Mouse (Mus musculus) stomach, postnatal 0 days (tissue): ENCODE results near the gene Actg1. TPM values are rescaled to one million over a fixed set of nuclear protein-coding genes. Genes with fewer than 3 reads are reported as not detected.
A peak's percentile ranks its signal among the peaks of the same experiment; 100 is the strongest.

Experiments used
- ATAC-seq: fragments of 200-750 bp; cut with Nextera tagmentation; 2 replicates; pipeline ENCODE4 v1.8.0; 2017; ENCODE audit not compliant: low FRiP score, low TSS enrichment
- DNase-seq: peaks from one replicate; pipeline ENCODE4 v3.0.0-alpha.2; 2016; ENCODE audit warnings: low spot score
- H3K27ac ChIP-seq: fragments of 300-500 bp; sonication (generic); replicated peaks from 2 replicates; pipeline ENCODE4 v1.5.1; 2014; ENCODE audit warnings: mild to moderate bottlenecking, control low read depth
- H3K27me3 ChIP-seq: fragments of 300-500 bp; sonication (generic); 2 replicates; pipeline ENCODE4 v1.6.1; 2014; ENCODE audit warnings: low read length; ENCODE audit not compliant: control insufficient read depth, insufficient read depth
- H3K36me3 ChIP-seq: fragments of 300-500 bp; sonication (generic); 2 replicates; pipeline ENCODE4 v1.6.1; 2014; ENCODE audit warnings: low read length, mixed read lengths; ENCODE audit not compliant: control insufficient read depth, insufficient read depth
- H3K4me1 ChIP-seq: fragments of 300-500 bp; sonication (generic); replicated peaks from 2 replicates; pipeline ENCODE4 v1.6.1; 2014; ENCODE audit warnings: antibody characterized with exemption; ENCODE audit not compliant: control insufficient read depth, insufficient read depth
- H3K4me2 ChIP-seq: fragments of 300-500 bp; sonication (generic); replicated peaks from 2 replicates; pipeline ENCODE4 v1.6.1; 2014; ENCODE audit warnings: low read depth, mild to moderate bottlenecking, control low read depth, moderate library complexity
- H3K4me3 ChIP-seq: fragments of 300-500 bp; sonication (generic); 2 replicates; pipeline ENCODE4 v1.5.1; 2014; ENCODE audit warnings: low read depth, low read length, control low read depth
- H3K9ac ChIP-seq: fragments of 300-500 bp; sonication (generic); 2 replicates; pipeline ENCODE4 v1.6.1; 2014; ENCODE audit warnings: mild to moderate bottlenecking, low read length, control low read depth, mixed read lengths
- H3K9me3 ChIP-seq: fragments of 300-500 bp; sonication (generic); 2 replicates; pipeline ENCODE4 v1.6.1; 2016; ENCODE audit warnings: low read length; ENCODE audit not compliant: control insufficient read depth
- CTCF ChIP-seq: IDR thresholded peaks from 2 replicates; pipeline ENCODE4 v1.5.1; 2016; ENCODE audit warnings: antibody characterized with exemption, low read depth, mild to moderate bottlenecking, moderate library complexity
- EP300 ChIP-seq: optimal IDR thresholded peaks from 2 replicates; pipeline ENCODE3; 2016; ENCODE audit warnings: antibody characterized with exemption
- WGBS: fragments of 180-500 bp; shearing (Covaris S2); extraction: QIAGEN DNeasy Blood & Tissue Kit; methylation state at CpG from one replicate; pipeline ENCODE4 v1.1.7; 2014; 5-methylcytosine and 5-hydroxymethylcytosine counted together
- polyA plus RNA-seq: library from polyadenylated mRNA; unstranded; fragments of >200 nt; fragmentation: Nextera tagmentation; extraction: Ambion mirVana; gene quantifications from 2 replicates; pipeline ENCODE4 v1.2.1, GENCODE M21; 2015

Actg1 gene
- polyA plus RNA-seq, 1 experiment from 2014 or later, result 2,268 TPM

DNA sequence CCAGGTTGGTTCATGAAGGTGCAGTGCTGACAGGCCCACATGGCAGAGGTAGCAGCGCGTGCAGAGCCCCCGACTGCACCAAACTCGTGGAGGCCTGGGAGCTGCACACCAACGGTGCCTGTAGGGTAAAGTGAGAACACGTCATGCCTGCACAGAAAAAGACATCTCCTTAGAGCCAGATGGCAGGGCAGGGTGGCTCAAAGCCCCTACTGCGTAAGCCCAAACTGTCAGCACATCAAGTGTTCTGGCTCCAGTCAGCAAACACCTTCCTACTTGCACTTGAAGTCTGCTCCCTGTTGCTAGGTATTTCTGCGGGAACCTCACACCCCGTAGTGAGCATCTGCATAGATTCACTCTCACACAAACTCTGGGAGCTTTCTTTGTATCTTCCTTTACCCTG, 34.2 kb upstream of the Actg1 start:
- no peak overlapping the region for H3K4me3 ChIP-seq
- H3K27me3 ChIP-seq, result no peaks in the 10 kb centered on the region
- no peak for ATAC-seq
- no peaks in the 10 kb centered on the region for H3K9me3 ChIP-seq
- peaks cover 31% of the 10 kb centered on the region for H3K36me3 ChIP-seq
- 86% methylated on average over 9 of the region's 9 CpGs for WGBS
- TF ChIP-seq EP300 (no peak), CTCF (no peak)
- no peak overlapping the region for H3K4me2 ChIP-seq
- H3K9ac ChIP-seq, result no peak overlapping the region
- H3K27ac ChIP-seq, result no peak overlapping the region
- H3K4me1 ChIP-seq, result 0 out of 2 replicates have a peak, but pooled peaks cover 2% of the 10 kb centered on the region
- DNase-seq, result no peak

DNA sequence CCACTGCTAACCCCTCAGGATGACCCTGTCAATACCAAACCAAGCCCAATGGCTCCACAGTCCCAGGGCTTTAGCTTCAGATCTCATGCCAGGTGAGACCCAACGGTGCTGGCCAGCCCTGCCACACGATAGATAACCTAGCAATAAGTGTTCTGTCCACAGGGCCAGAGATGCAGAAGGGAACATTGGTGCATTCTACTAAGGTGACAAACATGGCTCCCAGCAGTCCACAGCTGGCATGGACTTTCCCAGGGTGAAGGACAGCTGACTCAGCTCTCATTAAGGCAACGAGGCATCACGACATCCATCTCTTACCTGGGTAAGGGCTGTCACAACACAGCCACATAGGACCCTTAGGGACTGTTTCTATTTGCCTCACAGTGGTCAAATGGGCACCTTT, 32.8 kb upstream of the Actg1 start:
- H3K4me2 ChIP-seq, result no peak overlapping the region
- 85% methylated on average over 4 of the region's 4 CpGs for WGBS
- H3K9ac ChIP-seq, result no peak overlapping the region
- H3K27ac ChIP-seq, result no peak overlapping the region
- H3K4me1 ChIP-seq, result 0 out of 2 replicates have a peak, but pooled peaks cover 5% of the 10 kb centered on the region
- ATAC-seq, result no peak
- no peak for TF ChIP-seq EP300
- no peak for TF ChIP-seq CTCF
- no peaks in the 10 kb centered on the region for H3K9me3 ChIP-seq
- peaks cover 26% of the 10 kb centered on the region for H3K36me3 ChIP-seq
- H3K4me3 ChIP-seq, result no peak overlapping the region
- DNase-seq, result no peak
- no peaks in the 10 kb centered on the region for H3K27me3 ChIP-seq

- TF ChIP-seq EP300, result no peak
- TF ChIP-seq CTCF, result no peak
- Histone ChIP-seq H3K4me1 (0 out of 2 replicates have a peak, but pooled peaks cover 5% of the 10 kb centered on the region), H3K4me3 (no peak overlapping the region), H3K9ac (no peak overlapping the region), H3K36me3 (peaks cover 21% of the 10 kb centered on the region), H3K4me2 (no peak overlapping the region), H3K27me3 (no peaks in the 10 kb centered on the region), H3K9me3 (no peaks in the 10 kb centered on the region), H3K27ac (no peak overlapping the region)
- WGBS, result 90% methylated on average over 3 of the region's 3 CpGs
- ATAC-seq (no peak), DNase-seq (no peak)
Observed at GRCm38 (mm10) chr11:120380271-120380670, 31.9 kb upstream of the Actg1 start.

GRCm38 (mm10) chr11:120378611-120379540, 30.5 kb upstream of the Actg1 start, which contains the start of gene Faap100:
Gene Faap100, minus strand, starts transcription at chr11:120378764.
- Histone ChIP-seq H3K4me2 (peak within 1 kb of the TSS; percentile 99), H3K36me3 (peaks cover 22% of the 10 kb centered on the region), H3K4me3 (peak within 1 kb of the TSS; percentile 70), H3K27me3 (no peaks in the 10 kb centered on the region), H3K9me3 (no peaks in the 10 kb centered on the region), H3K9ac (peak within 1 kb of the TSS; percentile 71), H3K4me1 (0 out of 2 replicates have a peak, but pooled peaks cover 5% of the 10 kb centered on the region), H3K27ac (peak within 1 kb of the TSS; percentile 61)
- 7% methylated on average over 54 of the region's 54 CpGs for WGBS
- TF ChIP-seq CTCF, result peak; percentile 80
- TF ChIP-seq EP300, result no peak
- DNase-seq (peak; percentile 93), ATAC-seq (peak; percentile 86)

- H3K27me3 ChIP-seq, result no peaks in the 10 kb centered on the region
- H3K4me1 ChIP-seq, result 0 out of 2 replicates have a peak, but pooled peaks cover 5% of the 10 kb centered on the region
- H3K36me3 ChIP-seq, result peaks cover 24% of the 10 kb centered on the region
- 2% methylated on average over 39 of the region's 40 CpGs for WGBS
- TF ChIP-seq EP300, result no peak
- no peak for TF ChIP-seq CTCF
- peak overlapping the region; percentile 70 for H3K4me3 ChIP-seq
- no peaks in the 10 kb centered on the region for H3K9me3 ChIP-seq
- H3K4me2 ChIP-seq, result peak overlapping the region; percentile 99
- peak overlapping the region; percentile 61; the same call in 1 of the 2 replicates for H3K27ac ChIP-seq
- H3K9ac ChIP-seq, result peak overlapping the region; percentile 71
- ATAC-seq (peak; percentile 56), DNase-seq (peak; percentile 81)
Observed at GRCm38 (mm10) chr11:120378031-120378610, 29.8 kb upstream of the Actg1 start.
